Mouse (Mus musculus) thymus, postnatal 0 days (tissue): ENCODE measurements around the gene Cenpq. TPM values are rescaled to one million over a fixed set of nuclear protein-coding genes. Genes with fewer than 3 reads are reported as not detected.
A peak's percentile ranks its signal among the peaks of the same experiment; 100 is the strongest.

Experiments used
- DNase-seq: peaks from one replicate; pipeline ENCODE4 v3.0.0-alpha.2; 2015; ENCODE audit warnings: low spot score
- polyA plus RNA-seq: library from polyadenylated mRNA; unstranded; fragments of >200 nt; fragmentation: Nextera tagmentation; extraction: Ambion mirVana; gene quantifications from 2 replicates; pipeline ENCODE4 v1.2.1, GENCODE M21; 2015

Gene Cenpq
- polyA plus RNA-seq, result 36.7 and 38.2 TPM in 2 replicates

- DNase-seq, result peak; percentile 96
Observed at GRCm38 (mm10) chr17:40934420-40935231, at the start of gene Cenpq, which contains the start of gene Mut. Gene Cenpq, minus strand, starts transcription at chr17:40935047. Gene Mut, plus strand, starts transcription at chr17:40934685.

GRCm38 (mm10) chr17:40977914-40978313 lies 43.1 kb upstream of the Cenpq start:
- DNase-seq, result no peak

- no peak for DNase-seq
Observed at GRCm38 (mm10) chr17:40948518-40948917, 13.7 kb upstream of the Cenpq start.

GRCm38 (mm10) chr17:40933985-40934384 lies 862 bp downstream of the Cenpq start:
- no peak for DNase-seq

- no peak for DNase-seq
Observed at GRCm38 (mm10) chr17:40915499-40915898, 19.3 kb downstream of the Cenpq start.

DNA sequence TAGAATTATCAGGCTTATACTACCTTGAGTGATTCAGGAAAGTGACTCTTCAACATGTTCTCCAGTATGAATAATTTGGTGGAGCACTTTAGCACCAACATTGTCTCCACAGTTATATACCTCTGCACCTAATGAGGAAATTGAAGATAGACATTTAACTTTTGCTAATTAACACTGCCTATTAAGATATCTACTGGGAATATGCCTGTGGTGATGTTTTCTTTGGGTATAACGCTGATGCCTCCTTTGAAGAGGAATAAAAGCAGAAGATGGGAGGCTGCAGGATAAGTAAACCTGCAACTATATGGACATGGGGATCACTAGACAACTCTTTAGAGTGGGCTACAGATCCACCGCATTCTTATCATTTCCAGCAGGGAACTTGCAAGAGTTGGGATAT lies 20.6 kb downstream of the Cenpq start, which contains the start of gene Glyatl3:
Gene Glyatl3, minus strand, starts transcription at position 101 of the 400 bp plus-strand sequence.
- DNase-seq, result no peak

- DNase-seq, result no peak
Observed at GRCm38 (mm10) chr17:40904721-40905154, 30.1 kb downstream of the Cenpq start.

DNA sequence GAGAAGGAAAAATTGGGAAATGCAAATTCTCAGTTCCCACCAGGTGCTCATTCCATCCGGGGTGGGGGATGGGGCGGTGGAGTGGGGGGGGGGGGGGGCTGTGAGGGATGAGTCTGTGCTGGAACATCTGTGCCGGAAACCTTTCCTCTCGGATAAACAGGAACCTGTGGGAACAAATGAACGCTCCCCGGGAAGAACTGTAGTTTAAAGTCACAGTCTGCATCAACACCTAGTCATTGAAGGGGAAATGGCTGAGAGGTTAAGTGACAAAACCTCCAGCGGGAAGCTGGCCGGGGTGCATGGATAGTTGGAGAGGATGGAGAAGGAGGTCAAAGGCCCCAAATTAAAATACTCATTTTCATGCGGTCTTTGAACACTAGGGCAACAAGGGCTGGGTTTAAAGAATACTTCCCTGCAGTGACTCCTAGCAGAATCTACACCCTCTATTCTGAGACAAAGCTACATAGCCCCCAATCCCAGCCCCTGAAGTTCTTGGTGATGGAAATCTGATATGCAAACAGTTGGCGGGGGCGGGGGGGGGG lies 30.7 kb downstream of the Cenpq start:
- no peak for DNase-seq

GRCm38 (mm10) chr17:40903345-40903744 lies 31.5 kb downstream of the Cenpq start:
- DNase-seq, result no peak

DNA sequence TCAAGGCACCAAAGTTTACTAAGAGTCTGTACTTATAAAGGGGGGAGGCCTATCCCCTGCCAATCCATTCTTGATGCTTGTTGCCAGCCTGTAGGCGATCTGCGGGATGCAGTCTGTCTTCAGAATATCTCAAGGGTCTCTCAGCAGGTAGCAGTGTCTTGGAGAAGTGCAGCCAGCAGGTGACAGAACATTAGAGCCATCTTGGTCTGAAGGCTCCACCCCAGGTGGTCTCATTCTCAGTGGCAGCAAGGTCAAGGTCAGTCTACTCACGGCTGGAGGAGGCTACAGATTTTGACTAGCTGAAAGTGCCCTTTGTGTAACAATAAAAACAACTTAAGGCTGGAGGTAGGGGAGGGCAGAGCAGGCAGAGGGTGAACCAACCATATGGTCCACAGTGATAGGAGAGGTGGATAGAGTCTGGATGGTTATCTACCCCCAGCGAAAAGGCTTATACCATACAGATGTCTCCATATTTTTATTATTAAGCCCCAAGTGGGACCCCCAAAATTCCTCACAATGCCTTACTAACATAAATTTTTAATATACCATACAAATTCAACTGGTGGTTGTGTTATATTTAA lies 35.0 kb downstream of the Cenpq start:
- DNase-seq, result no peak

DNA sequence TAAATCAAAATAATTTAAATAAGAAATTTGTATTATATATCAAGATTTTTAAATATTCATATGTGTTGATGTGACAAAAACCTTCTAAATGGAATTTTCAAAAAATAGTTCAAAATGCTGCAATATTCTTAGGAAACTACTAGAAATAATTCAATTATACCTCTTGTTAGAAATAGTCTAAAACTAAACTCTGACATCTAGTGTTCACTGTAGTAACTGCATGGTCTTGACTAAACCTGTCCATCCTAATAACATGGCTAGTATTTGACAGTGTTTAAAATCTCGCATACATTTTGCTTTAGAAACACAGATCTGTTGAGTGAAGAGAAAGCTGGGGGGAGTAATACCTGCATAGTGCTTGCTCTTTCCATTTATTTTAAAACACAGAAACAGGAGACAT lies 38.0 kb downstream of the Cenpq start:
- peak; percentile 7 for DNase-seq

GRCm38 (mm10) chr17:40887849-40888536 lies 46.9 kb downstream of the Cenpq start:
- no peak for DNase-seq

GRCm38 (mm10) chr17:40885155-40885554 lies 49.7 kb downstream of the Cenpq start:
- DNase-seq, result no peak

DNA sequence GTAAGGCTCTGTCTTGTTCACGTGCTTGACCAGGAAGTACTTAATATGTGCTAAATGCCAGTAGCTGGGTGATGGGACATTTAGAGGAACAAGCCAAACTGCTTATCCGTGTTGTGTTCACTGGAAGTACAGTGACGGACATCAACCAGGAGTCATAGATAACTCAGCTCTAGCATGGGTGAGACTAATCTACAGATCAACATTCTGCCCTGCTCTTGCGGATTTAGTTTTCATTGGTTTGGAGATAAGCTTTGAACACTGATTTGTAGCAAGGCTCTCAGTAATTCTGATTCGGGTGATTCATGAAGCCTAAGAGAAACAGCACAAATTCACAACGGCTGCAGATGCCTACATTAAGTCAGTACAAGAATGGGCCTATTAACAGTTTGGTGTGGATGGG lies 52.7 kb downstream of the Cenpq start:
- no peak for DNase-seq

DNA sequence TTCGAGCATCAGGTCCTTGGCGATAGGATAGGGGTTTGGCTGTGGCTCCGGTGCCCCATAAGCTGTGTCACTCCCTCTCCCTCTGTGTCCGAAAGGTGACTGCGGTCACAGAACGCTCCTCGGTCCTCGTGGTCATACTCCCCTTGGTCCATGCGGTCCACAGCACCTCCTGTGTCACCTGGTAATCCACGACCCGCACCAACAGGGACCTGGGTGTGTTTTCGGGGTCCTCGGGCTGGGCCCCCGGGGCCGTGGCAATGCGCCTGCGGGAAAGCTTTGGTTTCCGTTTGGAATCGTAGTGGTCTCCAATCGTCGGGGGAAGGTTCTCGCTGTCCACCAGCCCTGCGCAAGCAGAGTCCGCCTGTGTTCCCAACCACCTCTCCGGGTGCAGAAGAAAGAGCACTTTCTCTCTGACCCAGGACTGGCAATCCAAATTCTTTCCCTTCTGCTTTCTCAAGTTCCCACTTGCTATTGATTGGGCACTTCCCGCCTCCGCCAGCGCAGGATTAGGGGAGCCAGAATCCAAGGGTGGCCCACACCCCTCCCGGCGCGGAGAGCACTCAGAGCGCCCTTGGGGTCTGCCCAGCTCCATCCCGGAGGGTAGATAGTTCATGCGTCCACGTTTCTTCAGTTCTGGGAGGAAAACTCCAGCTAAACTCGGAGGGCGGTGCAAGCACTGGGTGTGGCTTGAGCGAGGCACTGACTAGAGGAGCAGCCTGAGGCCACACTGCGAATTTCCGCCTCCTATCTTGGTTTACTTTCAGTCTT lies 54.7 kb downstream of the Cenpq start, which contains the start of gene 9130008F23Rik:
Gene 9130008F23Rik, minus strand, starts transcription at position 636 of the 768 bp plus-strand sequence.
- no peak for DNase-seq

DNA sequence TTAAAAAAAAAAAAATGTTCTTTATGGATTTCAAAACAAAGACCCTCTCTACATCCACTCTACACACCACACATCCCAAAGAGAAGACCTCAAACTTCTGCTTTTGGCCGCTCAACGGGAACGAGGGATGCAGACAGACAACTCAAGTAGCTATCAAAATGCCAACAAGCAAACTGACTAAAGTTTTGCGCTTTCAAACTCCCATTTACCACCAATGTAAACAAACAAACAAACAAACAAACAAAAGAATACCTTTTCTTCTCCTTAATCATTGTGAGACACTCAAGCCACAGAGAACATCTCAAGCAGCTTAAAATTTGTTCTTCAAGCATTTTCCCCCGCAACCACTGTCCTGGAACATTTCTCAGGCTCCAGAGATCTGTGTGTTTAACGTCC lies 55.3 kb downstream of the Cenpq start:
- DNase-seq, result no peak

GRCm38 (mm10) chr17:40877741-40878140 lies 57.1 kb downstream of the Cenpq start:
- no peak for DNase-seq

DNA sequence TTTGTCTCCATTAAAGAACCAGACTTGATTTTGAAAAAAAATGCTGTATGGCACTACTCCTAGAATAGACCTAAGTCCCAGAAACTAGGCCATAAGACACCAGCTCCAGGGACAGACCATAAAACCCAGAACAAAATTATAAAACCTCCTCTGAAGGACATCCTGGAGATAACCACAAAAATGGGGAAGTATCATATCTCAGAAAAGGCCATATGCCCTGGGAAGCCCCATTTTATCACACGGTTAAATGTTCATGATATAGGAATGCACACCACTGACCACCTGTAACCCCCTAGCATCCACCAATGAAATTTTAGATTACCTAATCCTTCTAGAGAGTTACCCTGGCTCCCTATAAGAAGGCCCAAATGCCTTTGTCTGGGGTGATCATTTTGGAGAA lies 59.3 kb downstream of the Cenpq start:
- DNase-seq, result no peak

DNA sequence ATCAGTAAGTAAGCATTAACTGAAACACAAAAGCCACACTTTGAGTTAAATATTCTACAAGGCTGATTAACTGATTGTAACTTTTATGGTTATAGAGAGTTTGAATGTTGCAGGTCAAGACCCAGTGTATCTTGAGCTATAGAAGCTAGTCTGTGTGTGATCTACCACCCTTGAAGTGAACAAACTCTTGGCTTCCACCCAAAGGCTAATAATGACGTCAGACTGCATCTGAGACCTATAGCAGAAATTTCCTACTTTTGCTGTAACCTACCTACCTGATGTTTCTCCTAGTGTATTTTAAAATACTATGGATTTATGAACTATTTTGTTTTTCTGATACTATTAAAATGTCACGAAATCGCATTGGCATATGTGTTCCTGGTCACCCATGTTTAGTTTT lies 60.1 kb downstream of the Cenpq start:
- no peak for DNase-seq

GRCm38 (mm10) chr17:40873582-40874011 lies 61.2 kb downstream of the Cenpq start:
- DNase-seq, result no peak
